Mouse (Mus musculus) kidney, adult 2 months (tissue): ENCODE measurements around the gene Tmem151b.

ENCODE experiments used
- CTCF ChIP-seq: fragments of 200-500 bp; conservative IDR thresholded peaks from 2 replicates; pipeline ENCODE4 v1.5.1; 2011; ENCODE audit warnings: low read depth, mild to moderate bottlenecking, control low read depth, low read length, moderate library complexity, mixed read lengths; ENCODE audit not compliant: insufficient read depth, insufficient read length
- POLR2A ChIP-seq: fragments of 200-500 bp; IDR thresholded peaks from one replicate; pipeline ENCODE4 v1.6.1; 2011; ENCODE audit warnings: low read depth, low read length, control low read depth

GRCm38 (mm10) chr17:45538394-45538793 lies 11.1 kb downstream of the Tmem151b start:
- TF ChIP-seq CTCF: no peak
- no peak for TF ChIP-seq POLR2A
